Mouse (Mus musculus) mesoderm, embryonic 11.5 days (tissue): Measurements from ENCODE around the gene Obox8.

Source experiments
- DNase-seq: peaks from one replicate; pipeline ENCODE4 v3.0.0-alpha.2; 2012; ENCODE audit warnings: low read depth, low spot score

Obox8 gene

DNA sequence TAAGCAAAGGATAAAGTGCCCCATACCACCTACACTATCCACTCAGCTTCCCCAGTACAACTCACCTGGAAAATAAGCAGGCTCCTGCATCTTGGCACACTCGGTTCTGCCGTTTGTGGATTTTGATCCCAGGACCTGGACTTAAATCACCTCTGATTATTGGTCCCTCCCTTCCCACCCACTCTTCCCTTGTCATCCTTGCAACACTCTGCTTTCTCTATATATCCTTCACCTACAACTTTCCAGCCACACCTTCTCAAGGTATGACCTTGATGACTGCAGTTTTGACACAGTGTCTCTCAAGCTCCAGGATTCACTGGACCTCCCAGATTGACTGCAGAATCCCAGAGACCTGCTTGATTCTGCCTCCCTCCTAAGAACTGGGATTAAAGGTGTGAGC lies at the start of gene Obox8:
TSS of gene Obox8 (minus strand) at position 101 of the 400 bp plus-strand sequence.
- DNase-seq = no peak

- DNase-seq = peak; percentile 1
Observed at GRCm38 (mm10) chr7:14317209-14317608, 16.1 kb downstream of the Obox8 start.

GRCm38 (mm10) chr7:14308671-14309070 lies 24.7 kb downstream of the Obox8 start:
- DNase-seq = no peak

- DNase-seq = no peak
Observed at GRCm38 (mm10) chr7:14307571-14307970, 25.8 kb downstream of the Obox8 start.
